In the genomic region with DNA sequence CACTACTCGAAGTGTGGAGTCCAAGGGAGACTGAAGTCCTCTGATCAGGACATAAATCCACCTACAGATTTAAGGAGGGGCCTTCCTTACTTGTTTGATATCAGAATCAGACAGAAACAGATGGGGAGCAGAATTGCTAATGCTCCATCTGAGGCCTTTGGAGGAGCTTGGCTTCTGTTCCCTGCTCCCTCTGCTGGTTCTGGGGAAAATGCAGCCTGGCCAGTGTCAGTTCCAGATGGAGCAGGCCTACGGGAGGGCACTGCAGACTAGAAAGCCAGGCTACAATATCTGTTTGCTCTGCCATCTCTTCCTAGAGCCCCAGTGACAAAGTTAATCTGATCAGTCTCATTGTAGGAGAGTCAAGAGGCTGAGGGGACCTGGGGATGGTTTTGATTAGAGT, we compare ENCODE assay signal across 10 mouse cellular contexts. TPM values are rescaled to one million over a fixed set of nuclear protein-coding genes. Genes with fewer than 3 reads are reported as not detected.
A peak's percentile ranks its signal among the peaks of the same experiment; 100 is the strongest.
DNase-seq lines count a peak whose midpoint lies in the region; ATAC-seq and TF ChIP-seq lines count a peak whose summit lies in the region.
"Had no signal": no experiment of that assay in that cellular context is flagged by ENCODE, and none has a peak within 500 bp of the region (broad histone marks: within the 10 kb centered on the region; RNA-seq: fewer than 3 reads in every experiment).

No protein-coding gene starts in this region.

- H3K4me3 ChIP-seq in testis, adult 2 months (ENCODE audit: control insufficient read depth, low read depth, low read length): no peak overlapping the region
- no peak overlapping the region for H3K4me3 ChIP-seq in hindbrain, embryonic 16.5 days (ENCODE audit: low read length)
- no peak overlapping the region for H3K4me3 ChIP-seq in limb, embryonic 10.5 days
- H3K4me3 ChIP-seq: limb, embryonic 13.5 days; stomach, embryonic 15.5 days had no signal

- H3K27me3 ChIP-seq in testis, adult 2 months (ENCODE audit: control insufficient read depth, insufficient read depth, low read length): no peaks in the 10 kb centered on the region
- no peaks in the 10 kb centered on the region for H3K27me3 ChIP-seq in hindbrain, embryonic 16.5 days (replicated peaks; ENCODE audit: control insufficient read depth, insufficient read depth, low read length)
- no peaks in the 10 kb centered on the region for H3K27me3 ChIP-seq in limb, embryonic 10.5 days (ENCODE audit: low read depth, poor library complexity, severe bottlenecking)
- H3K27me3 ChIP-seq: limb, embryonic 13.5 days; stomach, embryonic 15.5 days had no signal

- peak; percentile 16; the same call in 1 of the 2 replicates for TF ChIP-seq CTCF in testis, adult 2 months (IDR thresholded peaks at IDR 0.05; ENCODE audit: control insufficient read depth, insufficient read depth, insufficient replicate concordance, low read depth, low read length)

- no peaks in the 10 kb centered on the region for H3K9me3 ChIP-seq in hindbrain, embryonic 16.5 days (ENCODE audit: control insufficient read depth, low read length)
- H3K9me3 ChIP-seq in limb, embryonic 10.5 days (replicated peaks): no peaks in the 10 kb centered on the region
- H3K9me3 ChIP-seq: limb, embryonic 13.5 days; stomach, embryonic 15.5 days had no signal

- peaks cover 2% of the 10 kb centered on the region; the same call in 1 of the 2 replicates for H3K4me1 ChIP-seq in testis, adult 2 months (ENCODE audit: control insufficient read depth, insufficient read depth, low read length)
- H3K4me1 ChIP-seq in hindbrain, embryonic 16.5 days (ENCODE audit: control insufficient read depth, insufficient read depth, low read depth, low read length): no peaks in the 10 kb centered on the region
- H3K4me1 ChIP-seq in limb, embryonic 10.5 days: 0 out of 2 replicates have a peak, but pooled peaks cover 4% of the 10 kb centered on the region
- H3K4me1 ChIP-seq: limb, embryonic 13.5 days; stomach, embryonic 15.5 days had no signal

- H3K9ac ChIP-seq in hindbrain, embryonic 16.5 days (ENCODE audit: low read depth, low read length): no peak overlapping the region
- H3K9ac ChIP-seq: limb, embryonic 13.5 days; stomach, embryonic 15.5 days had no signal

- peak; percentile 86 for ATAC-seq in hindbrain, embryonic 16.5 days

- no peaks in the 10 kb centered on the region for H3K36me3 ChIP-seq in testis, adult 2 months (ENCODE audit: control insufficient read depth, insufficient read depth, low read length)
- no peaks in the 10 kb centered on the region for H3K36me3 ChIP-seq in hindbrain, embryonic 16.5 days (ENCODE audit: control insufficient read depth, insufficient read depth, low read length)
- H3K36me3 ChIP-seq in limb, embryonic 10.5 days: no peaks in the 10 kb centered on the region
- H3K36me3 ChIP-seq: limb, embryonic 13.5 days; stomach, embryonic 15.5 days had no signal

- no peak for TF ChIP-seq POLR2A in testis, adult 2 months (IDR thresholded peaks at IDR 0.05; ENCODE audit: control insufficient read depth, low read depth, low read length)

- no peak overlapping the region for H3K4me2 ChIP-seq in hindbrain, embryonic 16.5 days (ENCODE audit: low read length)
- H3K4me2 ChIP-seq: limb, embryonic 13.5 days; stomach, embryonic 15.5 days had no signal

- 47% methylated on average over 2 of the region's 2 CpGs for WGBS in hindbrain, embryonic 16.5 days
- WGBS in limb, embryonic 10.5 days: 53% methylated on average over 2 of the region's 2 CpGs

- DNase-seq in testis, postnatal 14 days (ENCODE audit: low spot score): no peak
- peak; percentile 87 for DNase-seq in cerebellum, adult 9-11 months
- DNase-seq in limb, embryonic 10.5 days (ENCODE audit: low spot score): peak; percentile 37
- DNase-seq in retina, postnatal 7 days (ENCODE audit: low read depth, low spot score): peak; percentile 38
- no peak for DNase-seq in urinary bladder, postnatal 14 days (ENCODE audit: low spot score)
- DNase-seq in thymus, postnatal 4 days: no peak

- no peak overlapping the region for H3K27ac ChIP-seq in testis, adult 2 months (ENCODE audit: control insufficient read depth, insufficient read depth, low read depth, low read length)
- no peak overlapping the region for H3K27ac ChIP-seq in hindbrain, embryonic 16.5 days (ENCODE audit: low read depth, low read length)
- no peak overlapping the region for H3K27ac ChIP-seq in limb, embryonic 10.5 days
- H3K27ac ChIP-seq: limb, embryonic 13.5 days; stomach, embryonic 15.5 days had no signal

RNA-seq across cellular contexts. Expression of a gene that starts 43.0 kb away (rescaled TPM):
- 54.8 and 80.9 TPM in 2 replicates for polyA plus RNA-seq in testis, adult 2 months (2012; rRNA removed)
- polyA plus RNA-seq in hindbrain, embryonic 16.5 days (2015; fragmentation: Nextera tagmentation; extraction: Ambion mirVana): 1.2 and 1.6 TPM in 2 replicates
- polyA plus RNA-seq in limb, embryonic 10.5 days (2016; fragmentation: Nextera tagmentation; extraction: Ambion mirVana): 2.3 and 3.6 TPM in 2 replicates

Comparison
In these comparisons a context has a peak if more than half of its experiments do, and no peak if none do; other contexts are left out.
1. DNase-seq: peak in cerebellum, adult 9-11 months (single experiment), limb, embryonic 10.5 days (single experiment) and retina, postnatal 7 days (single experiment); none in testis, postnatal 14 days (single experiment), urinary bladder, postnatal 14 days (single experiment) and thymus, postnatal 4 days (single experiment).
2. RNA of a gene that starts 43.0 kb away (polyA plus RNA-seq): 54.8 to 80.9 TPM in testis, adult 2 months; 2.3 to 3.6 TPM in limb, embryonic 10.5 days and 1.2 to 1.6 TPM in hindbrain, embryonic 16.5 days; every median in the first group is over 10 times any median in the second.